Mouse (Mus musculus) naive thymus-derived CD4-positive, alpha-beta T cell, adult 2 months (primary cell): ENCODE results near the gene 4933402E13Rik.

Experiments used
- DNase-seq: peaks from one replicate; pipeline ENCODE4 v3.0.0-alpha.2; 2011; ENCODE audit warnings: low read depth

4933402E13Rik gene

DNA sequence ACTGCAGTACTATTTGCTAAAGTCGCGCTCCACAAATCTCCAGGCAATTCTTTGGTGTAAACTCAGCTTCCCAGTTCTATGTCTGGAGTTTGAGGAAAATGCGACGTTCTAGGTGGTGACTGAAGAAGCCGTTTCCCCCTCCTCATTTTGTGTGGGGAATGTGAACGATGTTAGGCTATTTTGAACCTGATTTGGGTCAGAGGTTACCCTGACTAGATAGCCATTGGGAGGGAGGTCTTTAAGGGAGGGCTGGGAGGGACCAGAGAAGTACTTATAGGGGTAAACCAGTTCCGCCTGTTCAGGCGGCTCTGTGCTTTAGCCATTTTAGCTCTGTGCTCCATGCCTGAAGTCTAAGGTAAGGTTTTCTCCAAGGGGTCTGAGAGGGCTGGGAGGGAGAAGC, at the start of gene 4933402E13Rik:
Gene 4933402E13Rik, plus strand, starts transcription at position 301 of the 400 bp plus-strand sequence.
- DNase-seq: no peak
